Mouse (Mus musculus): ENCODE results near the gene Zkscan7.

Gene Zkscan7

GRCm38 (mm10) chr9:122902717-122903535 lies 17.4 kb downstream of the Zkscan7 start:
- peak; percentile 28 for DNase-seq

DNA sequence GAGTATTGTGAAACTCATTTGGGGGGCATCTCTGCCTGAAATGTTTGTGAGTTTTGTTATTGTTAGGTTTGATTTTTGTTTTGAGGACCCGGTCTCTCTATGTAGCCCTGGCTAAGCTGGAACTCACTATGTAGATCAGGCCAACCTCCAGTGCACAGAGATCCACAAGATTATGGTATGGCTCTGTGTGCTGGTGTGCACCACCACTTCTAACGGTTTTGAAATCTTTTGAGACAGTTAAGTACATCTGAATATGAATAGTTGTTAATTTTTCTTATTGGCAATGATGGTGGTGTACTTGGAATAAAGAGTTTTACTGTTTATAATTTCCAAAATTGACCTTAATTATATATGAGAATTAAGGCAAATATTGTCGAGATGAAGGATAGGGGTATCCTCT lies 37.0 kb downstream of the Zkscan7 start:
- DNase-seq: no peak

- DNase-seq: peak; percentile 66
These were observed 37.5 kb downstream of the Zkscan7 start, which contains the start of gene Zfp105 for GRCm38 (mm10) chr9:122922936-122923381. Zfp105 (plus strand) TSS chr9:122923072.

GRCm38 (mm10) chr9:122928915-122929314 lies 43.4 kb downstream of the Zkscan7 start:
- no peak for DNase-seq
